Mouse (Mus musculus): ENCODE measurements around the gene Armc6.

Gene Armc6

GRCm38 (mm10) chr8:70234080-70234780, at the start of gene Armc6, which contains the start of gene Sugp2:
TSS of gene Armc6 (minus strand) at chr8:70234466.
TSS of gene Sugp2 (plus strand) at chr8:70234226.
- peak; percentile 98 for DNase-seq (ENCODE audit: low read depth, low spot score)

DNA sequence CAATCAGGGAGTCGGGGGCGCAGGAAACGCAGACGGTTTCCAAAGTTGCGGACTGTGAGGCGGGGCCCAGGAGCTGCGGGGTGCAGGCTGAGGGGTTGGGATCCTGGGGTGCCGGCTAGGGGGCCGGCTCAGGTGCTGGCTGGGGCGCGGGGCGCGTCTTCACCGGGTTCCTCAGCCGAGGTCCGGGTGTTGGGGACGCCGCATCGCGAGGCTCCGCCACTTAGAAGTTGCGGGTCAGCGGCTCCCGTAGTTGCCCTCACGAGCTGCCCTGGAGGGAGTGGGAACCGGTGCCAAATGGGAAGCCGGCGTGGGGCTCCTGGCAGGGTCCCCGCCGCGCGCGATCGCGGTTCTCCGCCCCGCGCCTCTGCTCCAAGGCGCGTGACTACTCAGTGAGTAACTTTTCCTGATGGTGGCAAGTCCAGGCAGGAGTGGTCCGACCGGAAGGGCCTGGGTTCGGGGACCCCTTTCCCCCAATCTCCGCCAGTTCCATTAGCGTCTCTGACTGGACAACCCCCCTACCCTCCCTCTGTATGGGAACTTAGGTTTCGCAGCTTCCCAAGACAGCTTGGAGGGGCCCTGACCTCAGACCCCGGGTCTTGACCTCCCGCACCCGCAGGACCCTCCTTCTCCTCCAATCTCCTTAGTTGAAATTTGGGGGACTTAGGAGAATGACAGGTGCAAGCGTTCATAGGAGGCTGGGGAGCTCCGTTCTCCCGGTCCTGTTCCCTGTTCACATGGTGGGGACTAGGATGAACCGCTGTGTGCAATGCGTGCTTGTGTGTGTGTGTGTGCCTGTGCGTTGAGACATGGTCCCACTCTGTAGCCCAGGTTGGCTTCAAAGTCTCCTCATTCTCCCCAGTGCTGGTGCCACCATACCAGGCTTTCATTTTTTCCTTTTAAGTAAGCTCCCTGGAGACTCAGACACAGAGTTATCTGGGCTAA, 49.1 kb upstream of the Armc6 start:
- DNase-seq (ENCODE audit: low read depth, low spot score) = peak; percentile 40

DNA sequence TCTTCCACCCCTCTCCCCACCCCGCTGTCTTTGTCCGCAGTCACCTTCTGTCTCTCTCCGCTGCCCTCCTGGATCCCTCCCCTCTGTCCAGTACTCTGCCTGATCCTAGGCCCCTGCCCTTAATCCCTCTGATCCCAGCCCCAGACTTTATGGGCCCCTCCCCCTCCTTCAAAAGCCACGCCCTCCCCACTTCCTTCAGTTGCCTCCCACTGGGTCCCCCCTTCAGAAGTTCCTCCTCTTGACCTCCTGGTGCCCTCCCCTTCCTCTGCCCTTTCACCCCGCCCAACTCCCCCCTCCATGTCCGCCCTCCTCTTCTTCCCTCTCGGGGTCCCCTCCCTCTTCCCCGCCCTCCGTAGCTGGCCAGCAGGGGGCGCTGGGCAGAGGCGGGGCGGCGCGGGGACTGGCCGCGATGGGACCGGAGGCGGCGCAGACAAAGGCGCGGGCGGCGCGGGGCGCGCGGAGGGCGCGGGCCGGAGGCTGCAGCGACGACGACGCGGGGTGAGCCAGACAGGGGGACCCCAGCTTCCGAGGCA, 48.4 kb upstream of the Armc6 start, which contains the start of gene Homer3:
TSS of gene Homer3 (plus strand) at position 225 of the 533 bp plus-strand sequence.
- DNase-seq (ENCODE audit: low read depth, low spot score) = peak; percentile 78

- no peak for DNase-seq (ENCODE audit: low read depth, low spot score)
Observed at GRCm38 (mm10) chr8:70281001-70281400, 46.7 kb upstream of the Armc6 start.

DNA sequence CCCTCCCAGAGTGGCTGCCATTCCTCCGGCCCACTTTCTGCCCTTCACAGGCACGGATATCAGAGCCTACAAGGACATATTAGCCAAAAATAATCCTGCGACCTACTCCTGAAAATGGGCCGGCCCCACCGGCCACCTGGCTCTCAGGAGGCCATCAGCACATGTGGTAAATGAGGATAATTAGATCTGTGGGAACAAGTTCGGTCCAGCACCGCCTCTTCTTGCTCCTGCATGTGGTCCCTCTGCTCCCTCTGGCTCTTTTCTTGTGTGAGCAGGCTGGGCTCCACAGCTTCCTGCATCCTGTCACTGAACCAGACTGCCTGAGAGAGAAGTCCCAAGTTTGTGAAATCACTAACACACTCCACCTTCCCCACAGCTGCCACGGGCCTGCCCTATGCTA, 45.0 kb upstream of the Armc6 start:
- DNase-seq (ENCODE audit: low read depth, low spot score) = no peak

DNA sequence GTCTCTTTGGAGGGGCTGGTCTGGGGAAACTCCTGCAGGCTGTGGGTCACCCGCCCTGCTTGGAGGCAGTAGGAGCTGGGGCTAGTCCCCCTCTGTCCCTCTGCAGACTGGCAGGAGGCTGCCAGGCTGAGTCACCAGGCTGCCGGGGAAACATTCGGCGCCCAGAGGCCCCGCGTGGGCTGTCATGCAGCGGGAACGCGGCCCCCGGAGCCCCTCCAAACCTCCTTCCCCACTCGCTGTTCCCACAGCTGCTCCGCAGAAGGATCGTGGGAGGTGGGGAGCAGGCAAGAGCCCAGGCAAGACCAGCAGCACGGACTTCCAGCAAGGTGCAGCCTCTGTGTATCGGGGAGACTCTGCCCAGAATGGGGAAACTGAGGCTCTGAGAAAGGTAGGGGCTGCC, 43.9 kb upstream of the Armc6 start:
- DNase-seq (ENCODE audit: low read depth, low spot score) = no peak

GRCm38 (mm10) chr8:70276476-70276875, 42.2 kb upstream of the Armc6 start:
- no peak for DNase-seq (ENCODE audit: low read depth, low spot score)

DNA sequence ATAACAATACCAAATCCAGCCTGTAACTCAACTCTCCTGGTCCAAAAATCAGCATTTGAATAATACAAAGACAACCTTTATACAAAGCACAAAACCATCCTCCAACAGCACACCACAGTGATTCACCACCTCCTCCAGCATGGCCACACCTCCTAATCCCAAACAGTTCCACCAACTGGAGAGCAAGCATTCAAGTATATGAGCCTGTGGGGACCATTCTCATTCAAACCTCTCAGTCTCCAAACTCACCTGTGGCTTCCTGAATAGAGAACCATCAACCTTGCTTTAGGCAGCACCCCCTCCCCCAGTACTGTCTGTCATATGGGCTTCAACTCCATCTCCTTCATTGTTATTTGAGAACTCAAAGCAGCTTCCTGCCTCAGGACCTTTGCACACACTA, 40.1 kb upstream of the Armc6 start:
- DNase-seq (ENCODE audit: low read depth, low spot score) = no peak

DNA sequence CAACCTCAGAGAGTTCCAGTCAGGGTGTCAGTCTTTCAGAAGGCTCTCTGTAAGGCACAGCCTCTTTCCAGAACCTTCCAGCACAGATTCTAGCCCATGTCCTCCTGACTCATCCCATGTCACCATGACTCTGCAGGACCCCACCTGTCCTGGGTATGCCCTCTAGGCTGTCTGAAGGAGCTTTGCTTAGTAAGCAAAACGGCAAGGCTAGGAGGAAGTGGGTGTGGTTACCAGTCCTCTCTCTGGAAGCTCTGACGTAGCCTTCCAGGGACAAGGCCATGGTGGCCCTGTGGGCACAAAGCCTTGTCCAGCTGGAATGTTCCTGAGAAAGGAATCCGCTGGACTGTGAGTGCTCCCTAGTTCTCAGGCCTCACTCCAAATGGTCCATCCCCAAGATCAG, 38.7 kb upstream of the Armc6 start:
- DNase-seq (ENCODE audit: low read depth, low spot score) = peak; percentile 59

- DNase-seq (ENCODE audit: low read depth, low spot score) = no peak
Observed at GRCm38 (mm10) chr8:70268799-70269565, 34.7 kb upstream of the Armc6 start.

DNA sequence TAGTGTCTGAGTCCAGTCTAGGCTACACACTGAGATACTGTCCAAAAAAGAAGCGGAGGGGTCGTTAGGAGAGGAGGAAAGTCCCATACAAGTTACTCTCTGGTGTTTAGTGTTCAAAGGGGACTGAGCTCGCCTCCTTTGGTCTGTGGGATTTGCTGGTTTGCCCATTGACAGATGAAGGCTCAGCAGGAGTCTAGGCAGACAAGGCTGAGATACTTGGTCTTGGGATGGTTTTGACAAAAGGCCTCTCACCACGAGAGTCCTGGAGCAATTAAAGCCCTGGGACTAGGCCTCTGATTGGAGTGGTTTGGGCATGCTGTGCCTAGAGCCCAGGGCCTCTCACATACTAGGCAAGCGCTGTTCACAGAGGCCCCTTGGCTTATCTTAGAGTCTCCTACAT, 34.0 kb upstream of the Armc6 start:
- DNase-seq (ENCODE audit: low read depth, low spot score) = no peak

DNA sequence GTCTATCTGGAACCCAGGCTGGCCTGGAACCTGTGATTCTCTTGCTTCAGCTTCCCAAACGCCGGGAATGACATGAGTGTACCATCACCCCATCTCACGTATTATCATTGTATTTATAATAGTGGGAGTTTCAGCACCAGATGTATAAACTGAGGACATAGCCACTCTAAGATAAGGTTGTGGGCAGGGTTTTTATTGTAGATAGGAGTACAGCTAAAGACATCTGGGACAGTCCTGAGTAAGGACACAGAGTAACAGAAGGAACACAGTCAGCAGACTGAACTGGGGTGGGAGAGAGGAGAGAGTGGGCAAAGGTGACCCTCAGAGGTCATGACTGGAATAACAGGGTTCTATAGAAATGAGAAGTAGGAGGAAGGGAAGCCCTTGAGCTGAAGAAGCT, 33.4 kb upstream of the Armc6 start:
- DNase-seq (ENCODE audit: low read depth, low spot score) = no peak

GRCm38 (mm10) chr8:70259043-70259442, 24.8 kb upstream of the Armc6 start:
- no peak for DNase-seq (ENCODE audit: low read depth, low spot score)

- no peak for DNase-seq (ENCODE audit: low read depth, low spot score)
Observed at GRCm38 (mm10) chr8:70258600-70258999, 24.3 kb upstream of the Armc6 start.

DNA sequence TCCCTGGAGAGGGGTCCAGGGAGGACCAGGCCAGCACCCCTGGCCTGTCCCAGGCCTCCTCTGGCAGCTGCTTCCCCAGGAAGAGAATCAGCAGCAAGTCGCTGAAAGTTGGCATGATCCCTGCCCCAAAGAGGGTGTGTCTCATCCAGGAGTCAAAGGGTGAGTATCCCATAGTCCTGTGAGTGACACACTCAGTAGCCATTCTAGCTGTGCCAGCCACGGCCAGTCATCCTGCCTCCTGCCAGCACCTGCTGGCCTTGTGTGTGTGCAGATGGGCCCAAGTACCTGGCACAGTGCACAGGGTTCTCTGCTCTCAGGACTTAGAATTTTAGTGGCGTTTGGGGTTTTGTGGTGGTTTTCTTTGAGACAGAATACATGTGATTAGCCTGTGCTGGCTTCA, 23.2 kb upstream of the Armc6 start:
- no peak for DNase-seq (ENCODE audit: low read depth, low spot score)

GRCm38 (mm10) chr8:70254628-70255027, 20.4 kb upstream of the Armc6 start:
- peak; percentile 33 for DNase-seq (ENCODE audit: low read depth, low spot score)

DNA sequence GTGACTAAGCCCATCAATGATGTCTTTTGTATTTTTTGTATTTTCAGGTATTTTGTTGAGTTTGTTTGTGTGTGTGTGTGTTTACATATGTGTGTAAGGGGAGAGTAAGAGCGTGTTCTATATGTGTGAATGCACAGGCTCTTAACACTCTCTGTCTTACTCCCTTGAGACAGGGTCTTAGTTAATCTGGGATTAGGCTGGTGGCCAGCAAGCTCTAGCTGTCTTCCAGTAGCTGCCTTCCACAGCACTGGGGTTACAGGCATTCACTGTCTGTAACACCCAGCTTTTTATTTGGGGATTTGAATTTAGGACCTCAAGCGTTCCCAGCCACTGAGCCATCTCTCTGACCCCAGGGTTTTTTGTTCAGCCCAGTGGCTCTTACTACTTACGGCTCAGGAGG, 13.6 kb upstream of the Armc6 start:
- DNase-seq (ENCODE audit: low read depth, low spot score) = no peak

DNA sequence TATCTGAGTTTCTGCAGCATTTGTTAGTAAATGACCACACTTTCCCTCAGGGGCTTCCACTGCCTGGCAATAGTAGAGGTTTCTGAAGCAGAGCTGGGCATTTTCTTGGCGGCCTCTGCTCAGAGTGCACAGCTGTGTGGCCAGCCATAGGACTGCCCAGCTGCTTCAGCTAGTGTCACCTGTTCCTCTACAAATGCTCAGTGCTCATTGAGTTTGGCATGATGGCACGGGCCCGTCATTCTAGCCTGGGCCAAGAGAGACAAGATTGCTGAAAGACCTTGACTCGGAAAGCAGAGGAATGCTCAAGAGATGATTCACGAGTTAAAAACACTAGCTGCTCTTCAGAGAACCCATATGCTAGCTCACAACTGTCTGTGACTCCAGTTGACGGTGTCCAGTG, 12.4 kb upstream of the Armc6 start:
- DNase-seq (ENCODE audit: low read depth, low spot score) = no peak

DNA sequence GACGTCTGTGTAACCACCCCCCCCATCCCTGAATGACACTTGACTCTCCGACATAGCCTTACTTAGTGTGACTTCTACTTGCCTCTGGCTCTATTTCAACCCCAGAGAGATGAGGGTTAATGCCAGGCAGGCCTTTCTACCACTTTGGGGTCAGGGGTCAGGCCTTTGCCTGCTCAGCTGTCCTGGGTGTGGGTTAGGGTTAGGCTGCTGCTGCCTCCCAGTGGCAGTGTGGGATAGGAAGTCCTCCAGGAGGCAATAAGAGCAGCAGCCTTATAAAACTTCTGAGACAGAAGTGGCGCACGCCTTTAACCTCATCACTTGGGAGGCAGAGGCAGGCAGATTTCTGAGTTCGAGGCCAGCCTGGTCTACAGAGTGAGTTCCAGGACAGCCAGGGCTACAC, 6.4 kb upstream of the Armc6 start:
- DNase-seq (ENCODE audit: low read depth, low spot score) = no peak

GRCm38 (mm10) chr8:70237842-70238241, 3.6 kb upstream of the Armc6 start:
- peak; percentile 34 for DNase-seq (ENCODE audit: low read depth, low spot score)

- no peak for DNase-seq (ENCODE audit: low read depth, low spot score)
Observed at GRCm38 (mm10) chr8:70234781-70235128, 489 bp upstream of the Armc6 start.

- no peak for DNase-seq (ENCODE audit: low read depth, low spot score)
Observed at GRCm38 (mm10) chr8:70233606-70234005, 660 bp downstream of the Armc6 start.
